Comparison of ENCODE assay signal across 24 mouse cellular contexts in the genomic region with DNA sequence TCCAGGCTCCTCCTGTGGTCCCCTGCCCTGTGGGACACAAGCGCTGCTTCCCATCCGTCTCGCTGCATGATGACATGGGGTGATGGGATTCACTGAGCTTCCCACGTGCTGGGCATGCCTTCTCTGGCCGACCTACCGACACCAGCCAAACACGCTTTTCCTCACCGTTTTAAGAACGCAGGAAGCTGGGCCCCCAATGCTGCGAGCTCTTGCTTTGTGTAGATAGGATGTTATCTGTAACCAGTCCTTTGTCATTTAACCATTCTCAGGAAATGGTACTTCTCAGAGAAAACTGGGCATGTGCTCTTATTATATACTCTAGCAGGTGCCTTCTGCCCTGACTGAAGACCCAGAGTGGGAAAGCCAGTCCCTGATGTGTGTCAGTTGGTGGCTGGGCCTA.
A peak's percentile ranks its signal among the peaks of the same experiment; 100 is the strongest.
DNase-seq lines count a peak whose midpoint lies in the region; ATAC-seq and TF ChIP-seq lines count a peak whose summit lies in the region.
"Had no signal": no experiment of that assay in that cellular context is flagged by ENCODE, and none has a peak within 500 bp of the region (broad histone marks: within the 10 kb centered on the region; RNA-seq: fewer than 3 reads in every experiment).

No protein-coding gene starts in this region.

- H3K27me3 ChIP-seq in lung, embryonic 14.5 days (ENCODE audit: insufficient read depth, low read length): no peaks in the 10 kb centered on the region
- no peaks in the 10 kb centered on the region for H3K27me3 ChIP-seq in liver, embryonic 13.5 days
- no peaks in the 10 kb centered on the region for H3K27me3 ChIP-seq in kidney, embryonic 16.5 days (ENCODE audit: insufficient read depth, low read length)
- H3K27me3 ChIP-seq: limb, embryonic 13.5 days had no signal

- no peak overlapping the region for H3K4me2 ChIP-seq in lung, embryonic 14.5 days
- no peak overlapping the region; the same call in 1 of the 2 replicates for H3K4me2 ChIP-seq in liver, embryonic 13.5 days
- H3K4me2 ChIP-seq in kidney, embryonic 16.5 days (replicated peaks; ENCODE audit: low read depth, low read length): no peak overlapping the region
- H3K4me2 ChIP-seq: limb, embryonic 13.5 days had no signal

- H3K4me3 ChIP-seq in lung, embryonic 14.5 days (ENCODE audit: low read depth, low read length): no peak overlapping the region
- H3K4me3 ChIP-seq in liver, embryonic 13.5 days (replicated peaks): no peak overlapping the region
- no peak overlapping the region for H3K4me3 ChIP-seq in kidney, embryonic 16.5 days (ENCODE audit: low read length)
- H3K4me3 ChIP-seq: limb, embryonic 13.5 days; midbrain, embryonic 10.5 days had no signal

- no peak overlapping the region for H3K27ac ChIP-seq in lung, embryonic 14.5 days (ENCODE audit: low read depth)
- peak overlapping the region; percentile 62 for H3K27ac ChIP-seq in liver, embryonic 13.5 days
- H3K27ac ChIP-seq in kidney, embryonic 16.5 days (ENCODE audit: low read length): no peak overlapping the region
- H3K27ac ChIP-seq: kidney, postnatal 0 days; limb, embryonic 13.5 days; midbrain, embryonic 10.5 days; stomach, postnatal 0 days had no signal

- H3K9me3 ChIP-seq in lung, embryonic 14.5 days (ENCODE audit: low read depth, low read length): no peaks in the 10 kb centered on the region
- no peaks in the 10 kb centered on the region for H3K9me3 ChIP-seq in liver, embryonic 13.5 days (replicated peaks)
- peaks cover 2% of the 10 kb centered on the region; the same call in 1 of the 2 replicates for H3K9me3 ChIP-seq in kidney, embryonic 16.5 days (ENCODE audit: low read length)
- H3K9me3 ChIP-seq: limb, embryonic 13.5 days; midbrain, embryonic 10.5 days had no signal

- DNase-seq in lung, embryonic 14.5 days: peak; percentile 16
- DNase-seq in lung, postnatal 36 days: no peak
- DNase-seq in c-Kit-positive CD71-positive TER-119-negative erythroid progenitor cells, embryonic 14.5 days (ENCODE audit: low read depth): peak; percentile 63
- DNase-seq in liver, embryonic 13.5 days: peak; percentile 47
- DNase-seq in thymus, postnatal 0 days (ENCODE audit: low spot score): peak; percentile 47
- no peak for DNase-seq in adrenal gland, postnatal 36 days
- DNase-seq: cerebellum, adult 11 months; cerebellum, postnatal 10 days; embryo, embryonic 11 days; forebrain, postnatal 0 days; gastrocnemius, postnatal 10 days; heart, adult 11 months; heart, postnatal 36 days; layer of hippocampus, postnatal 36 days; lung, postnatal 10 days; retina, postnatal 1 day had no signal

- H3K9ac ChIP-seq in lung, embryonic 14.5 days: no peak overlapping the region
- peak overlapping the region; percentile 30; the same call in 1 of the 2 replicates for H3K9ac ChIP-seq in liver, embryonic 13.5 days
- no peak overlapping the region for H3K9ac ChIP-seq in kidney, embryonic 16.5 days (replicated peaks; ENCODE audit: low read length)
- H3K9ac ChIP-seq: forebrain, postnatal 0 days; limb, embryonic 13.5 days had no signal

- peaks cover 37% of the 10 kb centered on the region for H3K36me3 ChIP-seq in lung, embryonic 14.5 days (ENCODE audit: insufficient read depth)
- H3K36me3 ChIP-seq in liver, embryonic 13.5 days: peaks cover 61% of the 10 kb centered on the region
- H3K36me3 ChIP-seq in kidney, embryonic 16.5 days (ENCODE audit: insufficient read depth, low read length): peaks cover 21% of the 10 kb centered on the region

- no peaks in the 10 kb centered on the region for H3K4me1 ChIP-seq in lung, embryonic 14.5 days (ENCODE audit: insufficient read depth)
- H3K4me1 ChIP-seq in liver, embryonic 13.5 days (replicated peaks): peaks cover 49% of the 10 kb centered on the region
- H3K4me1 ChIP-seq in kidney, embryonic 16.5 days (ENCODE audit: insufficient read depth, low read length): no peaks in the 10 kb centered on the region
- H3K4me1 ChIP-seq: limb, embryonic 13.5 days had no signal

- ATAC-seq in lung, embryonic 14.5 days (ENCODE audit: insufficient read depth): no peak
- ATAC-seq in liver, embryonic 13.5 days (ENCODE audit: low read depth): peak; percentile 78
- ATAC-seq in activated CD4-positive, CD25-positive, alpha-beta regulatory T cell, adult 4 months: no peak
- no peak for ATAC-seq in kidney, embryonic 16.5 days (ENCODE audit: low FRiP score, low TSS enrichment)
- ATAC-seq: forebrain, postnatal 0 days; hindbrain, embryonic 16.5 days; intestine, embryonic 16.5 days had no signal

- TF ChIP-seq CTCF in lung, embryonic 14.5 days (IDR thresholded peaks at IDR 0.05; ENCODE audit: low read depth): no peak

- WGBS in lung, embryonic 14.5 days: 76% methylated on average over 10 of the region's 10 CpGs
- WGBS in liver, embryonic 13.5 days (ENCODE audit: insufficient replicate concordance): 26% methylated on average over 10 of the region's 10 CpGs
- WGBS in kidney, embryonic 16.5 days: 76% methylated on average over 10 of the region's 10 CpGs

Comparison
In these comparisons a context has a peak if more than half of its experiments do, and no peak if none do; other contexts are left out.
1. DNase-seq: peak in lung, embryonic 14.5 days (single experiment), c-Kit-positive CD71-positive TER-119-negative erythroid progenitor cells, embryonic 14.5 days (single experiment), liver, embryonic 13.5 days (single experiment) and thymus, postnatal 0 days (single experiment); none in lung, postnatal 36 days (single experiment) and adrenal gland, postnatal 36 days (0 of 2).